Mouse (Mus musculus) neural tube, embryonic 12.5 days (tissue): Measurements from ENCODE around the gene Senp1. TPM values are rescaled to one million over a fixed set of nuclear protein-coding genes. Genes with fewer than 3 reads are reported as not detected.

Experiments
- ATAC-seq: fragments of 200-750 bp; cut with Nextera tagmentation; 2 replicates; pipeline ENCODE4 v1.8.0; 2017; ENCODE audit warnings: low read depth, mild to moderate bottlenecking, moderate TSS enrichment, moderate library complexity; ENCODE audit not compliant: low FRiP score
- H3K27ac ChIP-seq: fragments of 300-500 bp; sonication (generic); 2 replicates; pipeline ENCODE4 v1.5.1; 2016
- H3K27me3 ChIP-seq: fragments of 300-500 bp; sonication (generic); replicated peaks from 2 replicates; pipeline ENCODE4 v1.6.1; 2016; ENCODE audit warnings: mild to moderate bottlenecking
- H3K36me3 ChIP-seq: fragments of 300-500 bp; sonication (generic); 2 replicates; pipeline ENCODE4 v1.6.1; 2016; ENCODE audit warnings: mild to moderate bottlenecking
- H3K4me1 ChIP-seq: fragments of 300-500 bp; sonication (generic); 2 replicates; pipeline ENCODE4 v1.6.1; 2016
- H3K4me2 ChIP-seq: fragments of 300-500 bp; sonication (generic); replicated peaks from 2 replicates; pipeline ENCODE4 v1.6.1; 2016; ENCODE audit warnings: mild to moderate bottlenecking
- H3K4me3 ChIP-seq: fragments of 300-500 bp; sonication (generic); 2 replicates; pipeline ENCODE4 v1.5.1; 2016
- H3K9ac ChIP-seq: fragments of 300-500 bp; sonication (generic); 2 replicates; pipeline ENCODE4 v1.6.1; 2016; ENCODE audit warnings: mild to moderate bottlenecking
- H3K9me3 ChIP-seq: fragments of 300-500 bp; sonication (generic); 2 replicates; pipeline ENCODE4 v1.6.1; 2016; ENCODE audit warnings: mild to moderate bottlenecking
- WGBS: fragments of 180-500 bp; shearing (Covaris S2); methylation state at CpG from one replicate; pipeline ENCODE4 v1.1.7; 2016; 5-methylcytosine and 5-hydroxymethylcytosine counted together
- polyA plus RNA-seq: library from polyadenylated mRNA; unstranded; fragments of >200 nt; fragmentation: Nextera tagmentation; extraction: Ambion mirVana; gene quantifications from 2 replicates; pipeline ENCODE4 v1.2.1, GENCODE M21; 2016

The Senp1 gene
- polyA plus RNA-seq, 1 experiment from 2014 or later: 33.1 TPM

- H3K9ac ChIP-seq: peak within 1 kb of the TSS; percentile 81
- peak within 1 kb of the TSS; percentile 65; the same call in 1 of the 2 replicates for H3K27ac ChIP-seq
- H3K36me3 ChIP-seq: no peaks in the 10 kb centered on the region
- H3K4me3 ChIP-seq: peak within 1 kb of the TSS; percentile 56
- H3K4me1 ChIP-seq: peaks cover 58% of the 10 kb centered on the region
- peak; percentile 35 for ATAC-seq
- peaks cover 19% of the 10 kb centered on the region; the same call in 1 of the 2 replicates for H3K27me3 ChIP-seq
- H3K4me2 ChIP-seq: peak within 1 kb of the TSS; percentile 85
- WGBS: under 1% methylated on average over 59 of the region's 59 CpGs
- H3K9me3 ChIP-seq: no peaks in the 10 kb centered on the region
These were observed 89.5 kb downstream of the Senp1 start, which contains the start of gene Col2a1 for GRCm38 (mm10) chr15:98003822-98004739. Gene Col2a1 (minus strand): TSS chr15:98004695.

- peaks cover 61% of the 10 kb centered on the region for H3K4me1 ChIP-seq
- H3K9me3 ChIP-seq: no peaks in the 10 kb centered on the region
- H3K36me3 ChIP-seq: peaks cover 8% of the 10 kb centered on the region
- ATAC-seq: peak; percentile 17; the same call in 1 of the 2 replicates
- peaks cover 19% of the 10 kb centered on the region; the same call in 1 of the 2 replicates for H3K27me3 ChIP-seq
- under 1% methylated on average over 42 of the region's 42 CpGs for WGBS
- H3K4me2 ChIP-seq: peak overlapping the region; percentile 85
- H3K4me3 ChIP-seq: peak overlapping the region; percentile 56
- peak overlapping the region; percentile 65 for H3K27ac ChIP-seq
- peak overlapping the region; percentile 81 for H3K9ac ChIP-seq
These were observed 90.3 kb downstream of the Senp1 start for GRCm38 (mm10) chr15:98002991-98003821.

- H3K27ac ChIP-seq: peak overlapping the region; percentile 65
- H3K4me3 ChIP-seq: peak overlapping the region; percentile 56
- peaks cover 15% of the 10 kb centered on the region for H3K36me3 ChIP-seq
- H3K9ac ChIP-seq: peak overlapping the region; percentile 81
- H3K4me2 ChIP-seq: peak overlapping the region; percentile 85
- H3K4me1 ChIP-seq: peaks cover 69% of the 10 kb centered on the region
- ATAC-seq: peak; percentile 49
- no peaks in the 10 kb centered on the region for H3K9me3 ChIP-seq
- H3K27me3 ChIP-seq: peaks cover 19% of the 10 kb centered on the region; the same call in 1 of the 2 replicates
- WGBS: under 1% methylated on average over 42 of the region's 42 CpGs
These were observed 91.2 kb downstream of the Senp1 start for GRCm38 (mm10) chr15:98002113-98002990.

GRCm38 (mm10) chr15:98001321-98002112, 92.0 kb downstream of the Senp1 start:
- H3K27me3 ChIP-seq: peaks cover 19% of the 10 kb centered on the region; the same call in 1 of the 2 replicates
- ATAC-seq: peak; percentile 13; the same call in 1 of the 2 replicates
- peak overlapping the region; percentile 65 for H3K27ac ChIP-seq
- H3K4me3 ChIP-seq: peak overlapping the region; percentile 56
- peak overlapping the region; percentile 85 for H3K4me2 ChIP-seq
- peaks cover 69% of the 10 kb centered on the region for H3K4me1 ChIP-seq
- H3K36me3 ChIP-seq: peaks cover 15% of the 10 kb centered on the region
- H3K9ac ChIP-seq: peak overlapping the region; percentile 81
- 1% methylated on average over 37 of the region's 37 CpGs for WGBS
- no peaks in the 10 kb centered on the region for H3K9me3 ChIP-seq

GRCm38 (mm10) chr15:97999991-98000390, 93.6 kb downstream of the Senp1 start:
- ATAC-seq: no peak
- Histone ChIP-seq H3K9me3 (no peaks in the 10 kb centered on the region), H3K4me2 (peak overlapping the region; percentile 85), H3K9ac (0 out of 2 replicates have a peak overlapping the region, but pooled peaks have one; percentile 21), H3K4me1 (peaks cover 71% of the 10 kb centered on the region), H3K27me3 (peaks cover 15% of the 10 kb centered on the region; the same call in 1 of the 2 replicates), H3K4me3 (no peak overlapping the region), H3K36me3 (peaks cover 28% of the 10 kb centered on the region), H3K27ac (no peak overlapping the region)
- WGBS: 4% methylated on average over 7 of the region's 7 CpGs

GRCm38 (mm10) chr15:97999546-97999945, 94.0 kb downstream of the Senp1 start:
- peaks cover 67% of the 10 kb centered on the region for H3K4me1 ChIP-seq

GRCm38 (mm10) chr15:97996716-97997256, 96.8 kb downstream of the Senp1 start:
- ATAC-seq: no peak
- Histone ChIP-seq H3K4me2 (no peak overlapping the region), H3K27ac (no peak overlapping the region), H3K4me3 (no peak overlapping the region), H3K9ac (no peak overlapping the region), H3K36me3 (peaks cover 35% of the 10 kb centered on the region), H3K9me3 (no peaks in the 10 kb centered on the region), H3K4me1 (peaks cover 64% of the 10 kb centered on the region), H3K27me3 (no peaks in the 10 kb centered on the region)
- WGBS: 59% methylated on average over 13 of the region's 13 CpGs

More at GRCm38 (mm10) chr15:97999546-97999945, 94.0 kb downstream of the Senp1 start:
- Histone ChIP-seq H3K36me3 (peaks cover 32% of the 10 kb centered on the region), H3K9ac (0 out of 2 replicates have a peak overlapping the region, but pooled peaks have one; percentile 21), H3K4me3 (no peak overlapping the region), H3K27me3 (peaks cover 11% of the 10 kb centered on the region; the same call in 1 of the 2 replicates), H3K4me2 (peak overlapping the region; percentile 85), H3K27ac (no peak overlapping the region), H3K9me3 (no peaks in the 10 kb centered on the region)
- WGBS: 28% methylated on average over 13 of the region's 13 CpGs
- ATAC-seq: no peak

DNA sequence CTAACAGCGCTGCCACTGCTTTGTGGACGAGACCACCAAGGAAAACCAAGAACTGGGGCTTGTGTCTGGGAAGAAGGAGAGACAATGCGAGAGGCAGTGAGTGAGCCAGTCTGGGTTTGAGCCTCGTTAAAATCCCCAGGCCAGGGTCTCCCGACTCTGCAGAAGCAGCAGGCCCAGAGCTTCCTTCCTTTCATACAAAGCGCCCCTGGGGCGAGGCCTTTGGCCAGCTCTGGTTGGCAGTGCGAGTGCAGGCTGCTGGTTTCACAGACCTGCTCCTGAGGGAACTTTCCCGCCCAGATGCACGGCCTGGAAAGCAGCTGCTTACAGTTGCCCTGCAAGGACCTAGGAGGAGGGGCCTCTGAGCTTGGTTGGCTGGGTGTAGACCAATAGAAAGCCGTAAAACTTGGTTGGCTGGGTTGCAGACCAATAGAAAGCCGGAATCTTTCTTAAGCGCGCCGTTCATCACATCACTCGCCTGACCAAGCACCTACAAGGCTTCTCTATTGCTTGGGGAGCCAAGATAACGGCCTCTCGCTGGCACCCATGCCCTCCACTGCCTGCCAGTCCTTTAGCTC, 100.7 kb downstream of the Senp1 start:
- Histone ChIP-seq H3K4me2 (peak overlapping the region; percentile 45), H3K27ac (peak overlapping the region; percentile 54), H3K4me1 (peaks cover 58% of the 10 kb centered on the region), H3K4me3 (no peak overlapping the region), H3K36me3 (peaks cover 38% of the 10 kb centered on the region), H3K9ac (peak overlapping the region; percentile 10; the same call in 1 of the 2 replicates), H3K9me3 (no peaks in the 10 kb centered on the region), H3K27me3 (no peaks in the 10 kb centered on the region)
- ATAC-seq: peak; percentile 92
- 2% methylated on average over 18 of the region's 18 CpGs for WGBS

GRCm38 (mm10) chr15:97992027-97992711, 101.4 kb downstream of the Senp1 start:
- 37% methylated on average over 13 of the region's 13 CpGs for WGBS
- H3K36me3 ChIP-seq: peaks cover 42% of the 10 kb centered on the region
- H3K9me3 ChIP-seq: no peaks in the 10 kb centered on the region
- H3K27ac ChIP-seq: peak overlapping the region; percentile 54
- peak overlapping the region; percentile 10; the same call in 1 of the 2 replicates for H3K9ac ChIP-seq
- peaks cover 55% of the 10 kb centered on the region for H3K4me1 ChIP-seq
- no peaks in the 10 kb centered on the region for H3K27me3 ChIP-seq
- H3K4me2 ChIP-seq: peak overlapping the region; percentile 45
- ATAC-seq: no peak
- no peak overlapping the region for H3K4me3 ChIP-seq
